Mouse (Mus musculus): ENCODE results near the gene Dbx1.

DNA sequence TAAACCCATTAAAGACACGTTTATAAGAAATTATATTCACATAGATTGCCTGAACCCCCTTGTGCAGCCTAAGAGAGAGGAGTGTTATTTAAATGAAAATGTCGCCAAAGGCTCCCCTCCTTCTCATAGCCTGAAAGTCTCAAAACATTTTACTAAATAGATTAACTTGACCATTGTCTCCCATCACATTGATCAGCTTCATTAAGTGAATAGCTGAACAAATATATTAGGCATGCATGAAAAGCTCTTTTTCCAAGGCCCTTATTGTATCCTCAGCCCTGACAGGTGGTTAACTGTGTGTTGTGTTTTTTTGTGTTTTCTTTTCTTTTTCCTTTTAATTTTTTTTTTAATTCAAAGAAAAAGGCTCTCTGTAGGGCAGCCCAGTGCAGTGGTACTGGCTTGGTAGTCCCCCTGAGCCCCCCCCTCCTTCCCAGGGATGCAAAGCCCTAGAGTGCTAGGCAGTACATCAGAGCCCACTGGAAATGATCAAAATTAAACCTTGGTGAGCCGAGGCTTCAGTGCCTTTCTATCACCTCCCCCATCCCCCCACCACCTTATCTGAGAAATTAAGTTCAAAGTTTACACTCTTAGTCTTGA is 4.2 kb upstream of the Dbx1 start:
- TF ChIP-seq CTCF (IDR thresholded peaks at IDR 0.05; ENCODE audit: borderline replicate concordance, control insufficient read depth, extremely low read depth, insufficient read depth, low read length, poor library complexity) (no peak), POLR2A (IDR thresholded peaks at IDR 0.05; ENCODE audit: control insufficient read depth, extremely low read depth, insufficient read depth, low read length, poor library complexity) (no peak)
